Mouse (Mus musculus) right cerebral cortex, postnatal 25 days (tissue): ENCODE measurements around the gene Vopp1.

Experiments used
- DNase-seq: peaks from one replicate; pipeline ENCODE4 v3.0.0; 2022

Vopp1 gene

GRCm38 (mm10) chr6:57782658-57783057 lies 42.3 kb downstream of the Vopp1 start:
- DNase-seq: no peak

DNA sequence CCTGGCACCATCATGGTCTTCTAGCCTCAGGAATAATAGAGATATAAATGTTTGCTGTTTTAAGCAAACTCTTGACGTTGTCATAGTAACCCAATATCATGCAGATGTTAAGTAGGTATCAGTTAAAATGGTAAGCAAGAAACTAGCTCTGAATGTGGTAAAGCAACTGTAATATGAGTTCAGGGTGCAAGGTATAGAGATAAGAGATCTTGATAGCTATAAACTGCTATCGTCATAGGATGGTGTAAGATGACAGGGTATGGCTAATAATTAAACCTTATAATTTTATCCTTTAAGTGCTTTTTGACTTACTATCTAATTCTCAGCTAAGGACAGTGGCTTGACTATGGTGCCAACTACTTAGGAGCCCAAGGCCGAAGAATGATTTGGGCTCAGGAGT lies 44.6 kb downstream of the Vopp1 start:
- no peak for DNase-seq

GRCm38 (mm10) chr6:57773792-57774191 lies 51.2 kb downstream of the Vopp1 start:
- no peak for DNase-seq

- DNase-seq: no peak
These were observed 54.3 kb downstream of the Vopp1 start for GRCm38 (mm10) chr6:57770467-57771190.

GRCm38 (mm10) chr6:57768948-57769525 lies 55.9 kb downstream of the Vopp1 start:
- DNase-seq: no peak

- no peak for DNase-seq
These were observed 57.7 kb downstream of the Vopp1 start for GRCm38 (mm10) chr6:57767112-57767868.

- no peak for DNase-seq
These were observed 58.7 kb downstream of the Vopp1 start for GRCm38 (mm10) chr6:57766287-57766686.

DNA sequence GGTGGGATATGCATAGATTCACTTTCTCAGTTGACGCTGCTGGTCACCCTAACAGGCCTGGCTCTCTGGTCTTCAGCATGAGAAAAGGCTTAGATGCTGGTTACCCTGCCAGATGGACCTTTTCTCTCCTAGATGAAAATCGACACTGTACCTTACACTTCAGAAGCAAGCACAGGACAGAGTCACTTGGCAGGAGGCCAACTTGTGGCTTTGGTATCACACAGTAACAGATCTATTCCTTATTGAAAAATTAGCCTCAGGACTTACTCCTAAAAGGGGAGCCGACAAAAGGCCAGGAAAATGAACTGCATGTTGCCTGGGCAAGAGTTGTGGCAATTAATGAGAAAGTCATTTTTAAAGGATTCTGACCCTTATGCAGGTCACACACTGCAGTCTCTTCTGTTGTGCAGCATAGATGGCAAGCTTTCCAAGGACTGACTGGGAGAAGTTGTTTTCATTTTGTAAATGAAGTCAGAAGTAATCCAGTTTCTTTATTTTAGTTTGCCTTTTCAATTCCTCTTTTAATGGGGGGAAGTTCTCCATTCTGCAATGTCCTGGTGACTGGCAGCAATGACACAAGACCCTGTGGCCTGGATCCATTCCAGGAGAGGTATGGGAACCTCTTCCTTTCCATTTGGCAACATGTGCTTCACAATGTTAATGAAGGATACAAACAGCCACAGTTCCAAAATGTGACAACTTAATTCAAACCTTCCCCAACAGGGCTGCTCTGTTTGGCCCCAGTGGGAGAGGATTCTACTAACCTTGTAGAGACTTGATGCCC lies 59.7 kb downstream of the Vopp1 start:
- no peak for DNase-seq

DNA sequence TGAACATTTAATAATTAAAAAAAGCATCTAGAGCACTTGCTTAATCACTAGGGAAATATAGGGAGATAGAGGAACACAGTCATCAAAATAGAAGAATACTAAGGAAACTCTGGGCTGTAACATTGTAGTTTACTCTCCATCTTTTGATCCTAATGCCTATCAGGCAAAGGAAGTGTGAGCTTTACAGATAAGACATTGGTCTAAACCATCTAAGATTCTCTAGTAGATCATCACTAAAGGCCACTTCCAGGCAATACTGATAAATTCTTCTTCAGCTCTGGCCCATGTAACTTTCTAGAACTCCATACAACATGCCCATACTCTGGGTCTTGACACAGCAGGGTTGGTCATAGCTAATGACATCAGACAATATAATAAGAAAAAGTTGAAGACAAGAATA lies 61.9 kb downstream of the Vopp1 start:
- no peak for DNase-seq

DNA sequence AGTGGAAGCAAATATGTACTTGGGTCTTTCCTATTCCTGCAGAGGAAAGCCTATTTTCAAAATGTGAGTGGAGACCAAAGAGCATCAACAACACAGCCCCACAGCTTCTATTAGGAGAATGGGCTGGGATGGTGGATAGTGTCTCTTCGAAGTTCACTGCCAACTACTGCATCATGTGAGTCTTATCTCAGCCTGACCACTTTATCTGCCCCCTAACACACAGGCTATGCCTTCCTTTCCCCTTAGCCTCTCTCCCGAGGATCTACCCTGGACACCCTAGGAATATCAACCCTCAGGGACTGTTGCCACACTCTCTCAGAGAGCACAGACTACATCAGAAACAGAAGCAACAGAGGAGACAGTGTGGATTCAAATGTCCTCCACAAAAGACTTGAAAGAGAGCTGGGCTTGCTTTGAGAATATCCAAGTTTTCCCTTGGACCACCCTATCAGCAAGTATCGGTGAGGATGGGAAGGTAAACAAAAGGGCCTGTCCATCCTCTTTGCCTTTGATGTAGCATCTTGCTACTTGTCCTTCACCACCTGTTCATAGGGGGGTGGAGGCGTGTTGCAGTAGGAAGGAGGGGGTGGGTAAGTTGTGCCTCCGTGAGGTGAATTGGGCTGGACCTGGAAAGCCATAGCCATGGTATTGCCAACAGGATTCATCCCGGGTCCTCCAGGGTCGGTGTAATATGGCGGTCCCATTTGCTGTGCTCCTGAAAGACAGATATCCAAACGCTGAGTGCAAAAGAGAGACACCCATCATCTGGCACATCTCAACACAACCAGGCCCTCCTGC lies 70.8 kb downstream of the Vopp1 start:
- DNase-seq: no peak

- DNase-seq: no peak
These were observed 79.2 kb downstream of the Vopp1 start for GRCm38 (mm10) chr6:57745748-57746129.

DNA sequence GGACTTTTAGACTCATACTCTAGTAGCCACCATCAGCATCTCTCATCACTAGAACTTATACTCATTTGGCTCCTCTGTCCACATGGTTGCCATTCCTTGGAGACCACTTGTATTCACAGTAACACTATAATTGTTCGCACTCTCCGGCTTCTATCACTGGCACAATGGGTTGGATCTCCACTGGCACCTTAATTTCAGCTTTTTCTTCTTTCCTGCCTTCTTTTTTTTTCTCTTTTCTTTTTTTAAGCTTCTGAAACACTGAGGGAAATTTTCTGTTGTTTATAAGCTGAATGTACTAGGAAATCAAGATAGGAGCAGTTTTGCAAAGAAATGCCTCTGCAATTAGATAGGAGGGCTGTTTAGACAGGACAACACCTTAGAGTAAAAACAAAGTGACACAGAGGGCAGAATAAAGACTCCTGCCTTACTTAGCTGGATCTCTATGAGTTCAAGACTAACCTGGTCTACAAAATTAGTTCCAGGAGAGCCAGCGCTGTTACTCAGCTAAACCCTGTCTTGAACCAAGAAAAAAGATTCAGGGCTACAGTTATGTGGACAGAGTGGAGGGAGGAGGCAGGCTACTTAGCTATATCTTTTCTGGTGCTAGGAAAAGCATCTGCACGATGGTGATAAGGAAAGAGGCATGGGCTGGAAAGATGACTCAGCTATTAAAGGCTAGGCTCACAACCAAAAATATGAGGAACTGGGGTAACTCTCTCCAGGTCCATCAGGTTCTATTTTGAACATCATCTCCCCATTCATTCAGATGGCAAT lies 79.8 kb downstream of the Vopp1 start:
- DNase-seq: no peak

- DNase-seq: no peak
These were observed 80.8 kb downstream of the Vopp1 start for GRCm38 (mm10) chr6:57744123-57744522.

DNA sequence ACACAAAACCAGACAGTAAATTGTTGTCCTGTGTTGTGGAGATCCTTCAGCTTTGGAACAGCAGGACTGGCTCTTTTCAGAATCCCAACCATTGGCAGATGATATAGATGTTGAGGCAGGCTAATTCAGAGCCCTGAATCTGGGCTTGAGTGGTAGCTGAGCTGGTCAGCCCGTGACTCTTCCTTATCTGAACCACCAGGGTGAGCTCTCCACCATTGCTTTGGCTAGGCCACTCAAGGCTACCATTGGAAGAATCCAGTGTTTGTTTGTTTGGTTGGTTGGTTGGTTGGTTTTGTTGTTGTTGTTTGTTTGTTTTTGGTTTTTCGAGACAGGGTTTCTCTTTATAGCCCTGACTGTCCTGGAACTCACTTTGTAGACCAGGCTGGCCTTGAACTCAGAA lies 81.6 kb downstream of the Vopp1 start:
- no peak for DNase-seq

GRCm38 (mm10) chr6:57742749-57743148 lies 82.2 kb downstream of the Vopp1 start:
- DNase-seq: no peak

- DNase-seq: no peak
These were observed 103.6 kb downstream of the Vopp1 start for GRCm38 (mm10) chr6:57721347-57721746.

GRCm38 (mm10) chr6:57711726-57712125 lies 113.2 kb downstream of the Vopp1 start:
- DNase-seq: no peak

GRCm38 (mm10) chr6:57706721-57707120 lies 118.2 kb downstream of the Vopp1 start:
- DNase-seq: no peak

GRCm38 (mm10) chr6:57703703-57704102 lies 121.3 kb downstream of the Vopp1 start:
- no peak for DNase-seq

DNA sequence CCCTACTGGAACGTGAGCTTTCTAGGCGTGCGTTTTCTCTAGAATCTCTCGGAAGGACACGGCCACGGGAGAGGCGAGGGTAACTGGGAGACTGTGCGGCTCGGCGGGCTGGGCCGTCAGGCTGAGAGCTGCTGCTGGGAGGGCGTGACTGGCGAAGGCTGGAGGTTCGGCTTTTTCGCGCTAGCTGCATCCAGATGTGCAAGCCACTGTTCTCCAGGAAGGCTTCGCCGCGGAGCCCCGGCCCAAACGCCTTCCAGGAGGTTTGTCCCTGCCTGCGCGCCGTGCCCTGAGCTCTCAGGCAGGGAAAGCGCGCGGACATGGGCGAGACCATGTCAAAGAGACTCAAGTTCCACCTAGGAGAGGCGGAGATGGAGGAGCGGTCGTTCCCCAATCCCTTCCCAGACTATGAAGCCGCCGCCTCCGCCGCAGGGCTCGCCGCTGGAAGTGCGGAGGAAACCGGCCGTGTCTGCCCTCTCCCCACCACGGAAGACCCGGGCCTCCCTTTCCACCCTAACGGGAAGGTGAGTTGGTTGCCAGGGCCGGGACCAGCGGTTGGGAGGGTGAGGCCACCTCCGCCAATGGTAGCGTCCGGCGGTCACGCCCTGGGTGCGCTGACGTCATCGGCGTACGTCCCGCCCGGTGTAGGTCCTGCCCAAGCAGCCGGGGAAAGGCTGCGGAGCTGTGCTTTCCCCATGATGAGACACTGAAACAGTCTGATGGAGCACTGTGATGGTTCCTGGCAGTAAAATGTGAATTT lies 122.0 kb downstream of the Vopp1 start:
- peak; percentile 96 for DNase-seq

DNA sequence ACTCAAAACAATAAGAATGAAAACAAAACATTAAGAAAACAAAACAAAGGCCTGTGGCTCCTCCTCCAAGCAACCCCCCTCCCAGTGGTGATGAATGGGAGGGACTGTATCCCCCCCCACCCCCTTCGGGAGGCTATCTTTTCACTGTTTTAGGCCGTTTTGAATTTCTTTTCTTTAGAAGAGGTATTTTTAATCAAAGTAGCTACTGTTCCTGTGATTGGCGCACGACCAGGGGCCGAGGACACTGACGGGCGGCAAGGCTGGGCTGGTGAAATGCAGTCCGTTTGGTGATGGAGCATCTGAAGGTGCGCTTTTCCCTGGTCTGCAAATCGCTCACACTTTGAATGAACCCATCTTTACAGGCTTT lies 122.6 kb downstream of the Vopp1 start, which contains the start of gene Lancl2:
Lancl2 (plus strand) TSS at position 165 of the 367 bp plus-strand sequence.
- DNase-seq: no peak
